Mouse (Mus musculus): ENCODE results near the gene Mpped2.

The Mpped2 gene

DNA sequence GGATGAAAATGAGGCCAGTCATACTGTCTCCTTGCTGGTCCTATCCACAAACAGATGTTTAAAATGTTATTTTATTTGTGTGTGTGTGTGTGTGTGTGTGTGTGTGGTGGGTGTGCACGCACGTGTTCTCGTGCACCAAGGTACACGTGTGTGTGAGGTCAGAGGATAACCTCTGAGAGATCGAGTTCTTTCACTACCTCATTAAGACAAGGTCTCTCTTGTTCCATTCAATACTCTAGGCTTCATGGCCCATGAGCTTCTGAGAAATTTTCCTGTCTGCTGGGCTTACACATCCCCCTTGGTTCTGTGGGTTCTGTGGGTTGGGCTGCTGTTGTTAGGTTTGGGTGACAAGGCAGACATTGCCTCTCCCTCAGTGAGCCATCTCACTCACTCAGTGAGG lies 12.6 kb downstream of the Mpped2 start:
- no peak for DNase-seq (ENCODE audit: low spot score)

DNA sequence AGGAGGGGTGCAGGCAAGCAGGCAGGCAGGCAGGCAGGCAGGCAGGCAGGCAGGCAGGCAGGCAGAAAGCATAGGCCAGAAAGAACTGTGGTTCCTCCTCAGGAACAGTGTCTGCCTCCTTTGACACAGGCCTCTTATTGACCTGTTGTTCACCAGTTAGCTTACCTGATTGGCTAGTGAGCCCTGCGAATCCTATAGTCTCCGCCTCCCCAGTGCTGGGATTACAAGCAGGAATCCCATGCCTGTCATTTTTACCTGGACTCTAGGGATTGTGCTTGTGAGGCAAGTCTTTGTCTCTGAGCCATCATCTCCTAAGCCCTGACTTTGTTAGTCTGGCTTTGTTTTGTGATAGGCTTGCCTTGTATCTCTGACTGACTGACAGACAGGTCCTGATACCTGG lies 14.1 kb downstream of the Mpped2 start:
- no peak for DNase-seq (ENCODE audit: low spot score)

DNA sequence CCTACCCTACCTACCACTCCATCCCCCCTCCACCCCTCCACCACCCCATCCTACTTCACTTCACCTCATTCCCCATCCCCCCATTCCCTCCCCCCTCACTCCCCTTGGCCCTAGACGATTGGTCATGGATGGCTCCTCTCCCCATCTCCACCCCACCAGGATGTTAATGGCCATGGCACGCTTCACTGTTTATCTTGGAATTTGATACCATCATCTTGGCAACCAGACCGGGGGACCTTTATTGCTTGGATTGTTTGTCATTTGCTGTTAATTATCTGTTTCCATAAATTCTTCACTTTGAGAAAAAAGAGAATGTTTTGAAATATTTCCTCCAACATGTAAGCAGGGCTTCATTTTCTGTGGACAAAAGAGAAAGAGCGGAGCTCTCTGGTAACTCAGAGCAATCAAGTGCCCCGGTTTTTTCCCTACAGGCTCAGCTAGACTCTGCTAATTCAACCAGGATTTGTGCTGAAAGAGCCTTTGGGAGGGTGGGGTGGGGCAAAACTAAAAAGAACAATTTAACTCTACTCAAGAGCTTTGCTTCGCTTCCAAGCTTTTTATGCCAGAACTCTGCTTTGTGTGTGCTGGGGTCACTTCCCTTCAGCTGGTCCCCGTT lies 17.9 kb downstream of the Mpped2 start:
- DNase-seq (ENCODE audit: low spot score): no peak

DNA sequence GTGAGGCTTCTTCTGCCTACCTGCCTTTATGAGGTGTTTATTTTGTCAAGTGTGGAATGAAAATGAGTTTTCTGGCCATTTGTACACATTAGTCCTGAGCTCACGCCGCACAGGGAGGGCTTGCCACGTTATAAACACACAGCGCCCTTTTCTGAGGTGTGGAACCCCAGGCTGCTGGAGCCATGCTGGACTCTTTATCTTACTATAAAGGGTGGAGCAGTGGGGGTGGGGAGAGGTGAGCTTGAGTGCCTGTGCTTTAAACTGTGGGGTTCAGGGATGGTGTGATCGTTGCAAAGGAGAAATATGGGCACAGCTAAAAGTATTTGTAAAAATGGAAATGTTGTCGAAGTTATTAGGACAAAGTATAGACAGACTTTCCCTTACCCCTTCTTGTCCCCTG lies 18.4 kb downstream of the Mpped2 start:
- DNase-seq (ENCODE audit: low spot score): no peak

DNA sequence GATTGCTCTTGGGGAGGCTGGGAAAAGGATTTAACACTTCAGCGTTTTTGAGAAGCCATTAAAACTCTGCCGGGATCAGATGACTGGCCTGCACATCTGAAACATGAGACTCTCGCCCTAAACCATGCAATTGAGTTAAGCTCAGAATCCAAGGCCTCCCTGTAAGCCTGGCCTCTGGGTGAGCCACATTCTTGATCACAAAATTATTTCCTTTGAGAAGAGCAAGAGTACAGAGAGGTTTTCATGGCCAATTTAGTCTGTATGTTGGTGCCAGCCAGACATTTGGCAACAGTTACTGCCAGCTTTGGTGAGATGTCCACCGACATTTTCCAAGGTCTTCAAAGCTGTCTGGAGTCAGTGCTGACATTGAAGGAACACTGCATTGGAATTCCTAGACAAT lies 20.1 kb downstream of the Mpped2 start:
- no peak for DNase-seq (ENCODE audit: low spot score)

DNA sequence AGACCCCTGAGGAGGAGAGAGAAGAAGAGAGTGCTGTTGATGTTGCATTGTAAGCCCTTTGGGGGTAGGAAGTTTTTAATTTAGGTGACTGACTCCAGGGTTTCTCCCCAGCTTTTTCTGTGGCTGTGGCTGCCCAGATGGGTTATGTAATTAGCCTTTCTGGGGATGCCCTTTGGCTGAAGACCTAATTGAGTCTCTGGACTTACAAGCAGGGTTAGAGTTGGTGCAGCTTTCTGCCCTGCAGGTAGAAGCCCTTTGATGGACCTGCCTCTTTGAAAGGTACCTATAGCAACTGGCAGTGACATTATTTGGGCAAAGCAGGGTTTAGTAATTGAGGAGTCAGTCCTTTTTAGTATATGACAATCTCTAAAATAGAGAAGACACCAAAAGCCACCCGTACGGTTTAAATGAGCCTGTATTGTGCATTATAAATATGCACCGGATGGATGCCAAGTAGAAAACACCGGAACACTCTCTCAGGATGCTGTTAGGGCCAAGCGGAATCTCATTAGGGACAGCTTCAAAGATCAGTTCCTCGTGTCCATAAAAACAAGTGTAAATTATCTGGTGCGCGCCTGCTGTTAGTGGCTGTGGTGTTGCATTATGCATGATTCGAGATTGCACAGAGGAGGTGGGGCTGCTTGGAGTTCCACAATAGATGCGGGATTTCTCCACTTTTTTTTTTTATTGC lies 22.8 kb downstream of the Mpped2 start:
- DNase-seq (ENCODE audit: low spot score): no peak

DNA sequence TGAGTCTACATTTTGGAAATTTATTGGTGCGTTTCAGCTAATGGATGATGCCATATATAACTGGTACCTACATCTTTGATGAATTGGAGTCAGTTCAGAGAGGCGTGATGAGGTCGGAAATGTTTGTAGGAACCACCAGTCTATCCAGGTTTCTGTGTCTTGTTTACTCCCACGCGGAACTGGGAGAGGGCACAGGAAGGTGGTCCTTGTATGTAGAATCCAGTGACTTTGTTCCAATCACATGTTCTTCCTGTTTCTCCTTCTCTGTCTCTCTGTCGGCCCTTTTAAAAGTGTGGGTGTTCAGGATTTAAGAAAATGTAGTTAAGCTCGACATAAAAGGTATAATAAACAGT lies 23.3 kb downstream of the Mpped2 start:
- DNase-seq (ENCODE audit: low spot score): no peak

DNA sequence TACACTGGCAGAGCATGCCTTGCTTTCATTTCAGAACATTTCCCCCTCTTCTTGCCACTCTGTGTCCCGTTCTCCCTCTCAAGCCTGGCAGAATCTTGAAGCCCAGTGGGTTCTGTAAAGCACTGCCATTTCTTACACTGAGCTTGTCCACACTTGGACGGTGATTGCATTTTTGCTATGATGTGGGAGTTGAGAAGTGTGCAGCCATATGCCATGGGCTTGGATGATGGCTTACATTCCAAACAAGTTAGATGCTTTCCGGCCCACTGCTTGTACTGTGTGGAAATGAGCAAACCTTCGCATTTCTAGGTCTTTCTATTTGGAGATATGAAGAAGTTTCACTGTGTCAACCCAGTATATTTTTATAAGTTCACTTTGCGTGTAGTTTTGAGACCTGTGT lies 25.8 kb downstream of the Mpped2 start:
- DNase-seq (ENCODE audit: low spot score): no peak

DNA sequence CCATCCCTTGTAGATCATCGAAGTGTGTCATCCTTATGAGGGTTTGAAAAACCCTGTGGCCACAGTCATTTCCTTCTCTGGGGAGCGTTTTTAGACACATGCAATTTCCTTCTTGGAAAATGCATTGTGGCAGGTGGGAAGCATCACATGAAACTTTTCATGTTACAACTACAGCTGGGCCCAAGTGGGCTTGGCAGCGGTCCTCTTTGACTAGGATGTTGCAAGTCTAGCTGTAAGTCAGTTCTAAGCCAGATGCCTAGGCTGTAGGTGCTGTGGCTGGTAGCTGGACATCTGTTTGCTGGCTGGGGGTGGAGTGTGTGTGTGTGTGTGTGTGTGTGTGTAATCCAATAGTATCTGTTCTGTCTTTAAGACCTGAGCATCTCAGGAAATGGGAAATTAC lies 26.4 kb downstream of the Mpped2 start:
- DNase-seq (ENCODE audit: low spot score): no peak

DNA sequence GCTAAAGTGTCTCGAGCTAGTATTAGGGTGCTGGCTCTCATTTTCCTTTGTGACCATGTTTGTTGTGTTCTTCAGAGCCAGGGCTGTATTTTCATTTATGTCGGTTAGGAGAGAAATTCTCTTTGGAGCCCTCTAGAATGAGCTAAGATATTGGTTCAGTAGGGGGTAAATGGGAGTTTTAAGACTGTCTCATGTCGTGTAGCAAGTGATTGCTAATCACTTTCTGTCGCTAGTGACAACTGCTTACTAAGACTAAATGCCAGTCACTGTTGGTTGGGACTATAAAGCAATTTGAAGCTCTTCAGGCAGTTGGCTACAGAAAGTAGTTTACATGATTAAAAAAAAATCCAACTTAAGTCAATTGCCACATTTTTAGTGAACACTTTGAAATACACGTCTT lies 27.6 kb downstream of the Mpped2 start:
- DNase-seq (ENCODE audit: low spot score): no peak

DNA sequence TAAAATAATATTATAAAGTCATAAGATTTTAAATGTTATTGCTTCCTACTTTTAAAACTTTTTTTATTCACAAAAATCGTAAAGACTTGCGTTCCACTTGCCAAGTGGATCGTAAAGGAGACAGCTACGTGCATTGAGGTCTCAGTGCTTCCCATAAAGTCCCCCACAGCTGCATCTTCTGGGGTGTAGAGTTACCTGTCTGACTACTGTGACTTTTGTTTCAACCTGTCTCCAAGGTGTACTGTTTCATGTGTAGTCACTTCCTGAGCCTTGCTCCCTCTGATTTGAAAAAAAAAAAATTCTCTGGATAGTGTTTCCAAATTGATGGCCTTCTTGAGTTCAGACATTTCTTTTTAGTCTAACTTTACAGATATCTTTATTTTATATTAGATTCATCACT lies 29.0 kb downstream of the Mpped2 start:
- no peak for DNase-seq (ENCODE audit: low spot score)

DNA sequence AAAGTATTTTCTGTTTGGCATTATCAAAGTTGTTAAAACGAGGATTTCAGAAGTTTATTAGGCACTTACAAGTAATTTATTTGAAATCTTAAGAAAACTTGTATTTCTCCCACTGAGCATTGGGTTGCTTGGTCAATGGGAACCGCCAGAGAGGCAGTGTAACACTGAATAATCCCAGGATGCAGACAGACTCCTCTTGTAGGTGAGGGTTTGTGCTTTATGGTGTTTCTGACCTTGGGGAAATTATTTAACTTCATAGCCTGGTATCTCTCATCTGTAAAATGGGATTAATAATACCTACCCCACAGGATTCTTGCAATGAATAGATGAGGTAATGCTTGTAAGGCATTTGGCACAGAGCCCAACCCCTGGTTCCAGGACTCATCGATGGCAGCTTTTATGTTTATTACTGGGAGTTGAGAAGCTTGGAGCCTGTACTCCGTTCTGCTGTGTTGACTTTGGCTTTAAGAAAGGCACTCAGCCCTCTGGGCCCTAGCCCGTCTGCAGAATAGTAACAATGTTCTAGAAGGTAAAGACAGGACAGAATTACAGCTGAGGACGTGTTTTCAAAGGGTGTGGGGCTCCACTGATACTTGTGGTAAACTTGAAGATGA lies 37.0 kb downstream of the Mpped2 start:
- no peak for DNase-seq (ENCODE audit: low spot score)

DNA sequence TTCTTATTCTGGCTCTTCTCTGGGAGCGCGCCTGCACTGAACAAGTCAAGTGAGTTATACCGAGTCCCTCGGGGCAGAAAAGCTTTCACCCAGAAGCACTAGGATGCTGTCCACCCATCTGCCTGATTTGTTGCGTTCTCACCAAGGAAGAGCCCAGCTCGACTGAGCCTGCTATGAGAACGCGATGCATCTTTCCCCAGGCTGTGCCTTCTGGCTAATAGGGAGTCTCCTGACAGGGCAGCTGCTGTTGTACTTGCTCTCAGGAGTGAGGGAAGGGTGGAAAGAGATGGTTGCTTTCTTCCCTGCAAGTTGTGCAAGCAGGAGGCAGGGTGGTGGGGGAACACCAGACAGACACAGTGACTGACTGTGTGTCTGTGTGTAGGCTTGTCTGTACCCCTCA lies 37.5 kb downstream of the Mpped2 start:
- no peak for DNase-seq (ENCODE audit: low spot score)

DNA sequence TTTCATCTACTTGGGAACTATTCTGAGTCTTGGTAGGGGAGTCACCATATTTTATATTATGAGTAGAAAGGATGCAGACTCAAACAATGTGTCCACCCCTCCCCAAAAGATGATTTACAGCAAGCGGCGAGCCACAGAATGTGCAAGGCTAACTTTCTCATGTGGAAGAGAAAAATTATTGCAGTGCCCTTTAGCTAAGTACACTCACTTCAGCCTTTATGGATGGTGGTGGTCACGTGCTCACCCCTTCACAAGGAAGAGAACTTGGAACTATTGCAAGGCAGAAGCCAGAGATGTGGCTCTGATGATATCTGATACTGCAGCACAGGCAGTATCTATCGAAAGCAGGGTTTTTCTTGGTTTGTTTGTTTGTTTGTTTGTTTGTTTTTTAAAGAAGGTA lies 38.4 kb downstream of the Mpped2 start:
- DNase-seq (ENCODE audit: low spot score): no peak

DNA sequence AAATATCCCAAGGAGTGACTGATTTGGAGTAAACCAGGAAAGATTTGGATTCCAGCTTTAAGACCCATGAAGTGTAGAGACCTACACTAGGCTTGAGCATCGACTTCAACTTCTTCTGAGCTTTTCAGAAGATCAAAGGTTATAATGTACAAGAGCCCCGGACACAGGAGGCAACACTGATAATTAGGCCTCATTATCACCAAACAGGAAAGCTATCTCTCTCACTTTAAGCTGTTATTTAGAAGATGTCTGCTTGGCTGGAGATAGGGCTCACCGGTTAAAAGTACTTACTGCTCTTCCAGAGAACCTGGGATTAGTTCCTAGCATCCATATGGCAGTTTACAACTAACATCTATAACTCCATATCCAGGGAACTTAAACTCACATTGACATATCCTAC lies 39.1 kb downstream of the Mpped2 start:
- DNase-seq (ENCODE audit: low spot score): no peak

DNA sequence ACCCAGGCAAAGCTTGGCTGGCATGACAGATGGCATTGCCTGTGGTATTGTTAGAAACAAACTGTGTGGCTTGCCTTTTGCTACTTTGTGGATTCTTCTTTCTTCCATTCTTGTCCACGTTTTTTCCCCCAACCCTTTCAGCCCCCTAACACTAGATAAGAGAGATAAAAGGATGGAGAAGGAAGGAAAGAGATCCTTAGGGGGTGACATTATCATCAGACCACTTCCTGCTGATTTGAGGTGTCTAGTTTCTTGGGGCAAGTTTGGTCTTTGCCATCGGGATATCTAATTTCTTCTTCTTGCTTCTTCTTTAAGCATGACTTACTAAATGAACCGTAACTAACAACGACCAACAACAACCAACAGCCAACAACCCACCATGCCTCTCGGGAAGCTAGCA lies 40.3 kb downstream of the Mpped2 start:
- DNase-seq (ENCODE audit: low spot score): no peak

DNA sequence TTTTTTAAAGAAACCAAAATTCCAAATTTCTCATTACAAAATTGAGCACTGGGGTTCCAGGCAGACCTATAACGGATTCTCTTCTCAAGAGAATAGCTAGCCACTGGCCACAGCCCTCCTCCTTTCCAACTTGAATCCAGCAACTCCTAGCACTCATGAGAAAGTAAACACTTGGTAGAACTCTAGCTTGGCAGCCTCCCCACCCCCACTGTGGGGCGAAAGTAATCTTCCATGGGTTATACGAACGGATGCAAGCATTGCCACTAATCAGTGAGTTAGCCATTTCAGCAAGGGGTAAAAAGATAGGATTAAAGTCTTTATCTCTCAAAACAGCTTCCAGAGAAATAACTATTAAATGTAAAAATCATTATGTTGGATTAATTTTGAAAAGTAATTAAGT lies 40.9 kb downstream of the Mpped2 start:
- DNase-seq (ENCODE audit: low spot score): no peak

DNA sequence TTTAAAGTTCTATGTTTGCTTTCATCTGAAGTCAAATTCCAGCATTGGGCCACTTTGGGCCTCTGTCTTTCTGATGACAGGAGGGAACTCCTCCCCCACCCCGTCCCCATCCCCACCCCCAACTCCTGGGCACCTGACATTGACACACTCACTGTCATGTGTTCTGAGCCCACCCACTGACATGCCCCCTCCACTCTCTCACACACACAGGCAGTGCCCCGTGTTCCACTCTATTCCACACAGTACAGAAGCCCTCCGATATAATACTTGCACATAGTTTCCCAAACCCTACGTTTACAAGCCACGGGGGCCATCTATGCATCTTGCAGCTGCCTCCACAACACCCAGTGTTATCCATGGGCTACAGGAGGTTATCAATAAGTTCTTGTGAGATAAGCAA lies 42.1 kb downstream of the Mpped2 start:
- no peak for DNase-seq (ENCODE audit: low spot score)

DNA sequence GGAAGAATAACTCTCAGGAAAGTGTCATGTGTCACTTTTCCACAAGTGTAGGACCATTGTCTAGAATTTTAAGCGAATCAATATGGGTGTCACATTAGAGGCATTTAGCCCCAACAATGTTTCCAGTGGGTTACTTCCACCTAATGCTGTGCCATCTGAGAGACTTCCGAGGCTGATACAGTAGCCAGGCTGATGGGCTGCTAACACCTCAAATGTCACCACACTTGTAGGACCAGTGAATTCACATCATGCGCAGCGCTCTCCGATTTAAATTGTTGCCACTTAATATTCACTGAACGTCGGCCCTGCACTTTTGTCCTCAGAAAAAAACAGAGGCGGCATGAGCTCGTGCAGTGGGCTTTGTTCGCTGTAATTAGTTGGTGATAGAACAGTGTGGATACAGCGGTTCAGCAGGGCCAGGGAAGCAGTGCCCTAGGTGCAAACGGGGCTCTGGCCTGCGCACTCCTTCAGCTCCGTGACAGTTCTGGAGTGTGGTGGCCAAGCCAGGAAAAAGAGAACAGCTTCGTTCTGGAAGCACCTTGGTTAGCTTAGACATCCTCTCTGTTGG lies 42.8 kb downstream of the Mpped2 start:
- no peak for DNase-seq (ENCODE audit: low spot score)

DNA sequence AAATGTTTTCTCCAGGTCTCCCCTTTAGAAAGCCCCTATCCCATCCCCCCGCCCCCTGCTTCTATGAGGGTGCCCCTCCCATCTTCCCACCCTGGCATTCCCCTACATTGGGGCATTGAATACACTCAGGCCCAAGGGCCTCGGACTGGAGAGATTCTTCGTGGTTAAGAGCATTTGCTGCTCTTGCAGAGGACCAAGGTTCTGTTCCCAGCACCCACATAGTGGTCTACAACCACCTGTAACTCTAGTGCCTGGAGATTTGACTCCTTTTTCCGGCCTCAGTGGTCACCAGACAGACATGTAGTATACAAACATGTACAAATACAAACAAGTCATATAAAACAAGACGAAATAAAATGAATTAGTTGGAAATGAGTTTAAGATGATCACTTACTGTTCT lies 45.9 kb downstream of the Mpped2 start:
- DNase-seq (ENCODE audit: low spot score): no peak

DNA sequence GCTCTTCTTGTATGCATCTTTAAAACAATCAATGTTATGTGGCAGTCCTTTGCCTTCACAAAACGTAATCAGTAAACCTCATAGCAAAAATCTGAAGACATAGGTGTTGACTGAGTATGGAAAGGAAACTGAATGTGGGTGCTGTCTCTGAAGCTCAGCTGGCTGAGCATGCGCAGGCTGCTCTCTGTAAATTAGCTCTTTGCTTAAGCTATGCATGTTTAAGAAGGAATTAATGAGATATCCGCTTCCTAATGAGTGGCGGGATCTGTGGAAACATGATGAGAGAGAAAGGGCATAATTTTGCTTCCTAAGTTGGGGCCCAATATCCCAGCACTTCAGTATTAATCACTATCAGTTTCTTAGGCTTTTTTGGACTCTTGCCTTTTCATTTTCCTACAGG lies 51.0 kb downstream of the Mpped2 start:
- no peak for DNase-seq (ENCODE audit: low spot score)

DNA sequence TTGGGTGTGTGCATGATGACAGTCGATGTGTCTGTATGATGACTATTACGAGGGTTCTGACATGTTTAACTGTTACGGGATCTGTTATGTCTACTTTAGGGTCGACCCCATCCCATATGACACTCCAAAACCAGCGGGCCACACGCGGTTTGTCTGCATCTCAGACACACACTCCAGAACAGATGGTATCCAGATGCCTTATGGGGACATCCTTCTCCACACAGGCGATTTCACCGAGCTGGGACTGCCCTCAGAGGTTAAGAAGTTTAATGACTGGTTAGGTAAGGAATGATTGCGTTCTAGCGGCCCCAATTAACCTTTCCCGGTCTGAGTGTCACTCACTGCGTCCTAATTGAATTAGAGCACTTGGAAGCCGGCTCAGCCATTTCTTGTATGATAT lies 51.5 kb downstream of the Mpped2 start:
- peak; percentile 10 for DNase-seq (ENCODE audit: low spot score)

DNA sequence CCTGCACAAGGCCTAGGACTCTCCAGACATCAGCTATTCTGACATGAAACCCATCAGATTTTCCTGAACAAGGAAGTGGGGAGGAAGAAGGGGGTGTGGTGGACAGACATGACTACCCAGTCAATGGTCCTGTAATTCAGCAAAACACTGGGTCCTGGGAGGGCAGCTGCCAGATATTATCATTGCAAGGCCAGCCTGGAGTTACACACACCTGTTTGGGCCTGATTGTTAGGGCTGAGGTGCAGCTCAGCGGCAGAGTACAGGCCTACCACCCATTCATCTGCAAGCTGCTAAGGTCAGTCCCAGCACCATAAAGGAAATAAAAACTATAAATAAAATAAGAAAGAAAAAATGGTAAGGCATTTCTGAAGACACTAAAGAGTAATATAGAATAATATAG lies 52.3 kb downstream of the Mpped2 start:
- no peak for DNase-seq (ENCODE audit: low spot score)

DNA sequence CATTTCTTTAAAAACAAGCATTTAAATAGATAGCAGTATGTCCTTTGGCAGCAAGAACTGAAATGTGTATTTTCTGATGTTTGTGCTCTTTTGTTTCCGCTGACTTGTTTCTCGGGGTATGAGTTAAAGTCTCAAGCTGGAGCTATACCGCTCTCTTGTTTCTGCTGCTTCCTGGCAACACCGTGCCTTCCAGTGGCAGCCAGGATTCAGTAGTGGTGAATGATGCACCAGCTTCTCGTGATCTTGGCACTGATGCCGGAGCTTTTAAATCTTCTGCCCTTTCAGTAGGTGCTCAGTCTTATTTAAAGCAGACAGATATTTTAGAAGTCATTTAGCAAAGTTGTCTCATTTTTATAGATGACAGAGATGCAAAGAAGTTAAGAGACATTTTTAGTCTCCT lies 53.1 kb downstream of the Mpped2 start:
- DNase-seq (ENCODE audit: low spot score): no peak
